Mouse (Mus musculus): ENCODE results near the gene Fibcd1. TPM values are rescaled to one million over a fixed set of nuclear protein-coding genes. Genes with fewer than 3 reads are reported as not detected.

Fibcd1 gene
- polyA plus RNA-seq, 2 experiments: 0.28 to 0.34 TPM

DNA sequence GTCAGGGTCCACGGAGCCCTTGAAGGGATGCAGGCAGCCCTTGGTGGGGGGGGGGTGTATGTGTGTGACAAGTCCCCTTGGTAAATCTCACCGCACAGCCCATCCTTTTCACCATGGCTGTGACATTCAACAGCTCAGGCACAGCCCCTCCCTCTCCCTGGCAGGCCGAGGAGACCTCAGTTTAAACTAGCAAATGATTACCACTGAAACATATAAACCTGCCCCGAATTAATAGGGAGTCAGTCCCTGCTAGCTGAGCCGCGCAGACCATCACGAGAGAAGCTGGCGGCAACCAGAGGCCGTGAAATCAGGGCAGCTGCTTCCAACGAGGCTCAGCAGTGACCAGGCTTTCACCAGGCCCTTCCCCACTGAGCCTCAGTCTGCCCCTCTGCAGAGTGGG, 9.7 kb downstream of the Fibcd1 start:
- ATAC-seq (ENCODE audit: low FRiP score, low read depth) (no peak), DNase-seq (ENCODE audit: low spot score) (no peak)
- H3K4me3 ChIP-seq (replicated peaks; ENCODE audit: low read length): no peak overlapping the region
- no peaks in the 10 kb centered on the region for H3K4me1 ChIP-seq (ENCODE audit: control insufficient read depth, insufficient read depth, low read length)
- H3K9ac ChIP-seq (ENCODE audit: low read depth, low read length, severe bottlenecking): no peak overlapping the region
- 44% methylated on average over 10 of the region's 10 CpGs for WGBS
- H3K4me2 ChIP-seq (replicated peaks; ENCODE audit: low read depth, low read length, severe bottlenecking): no peak overlapping the region
- H3K27ac ChIP-seq (replicated peaks; ENCODE audit: low read depth, low read length): no peak overlapping the region
- no peaks in the 10 kb centered on the region for H3K9me3 ChIP-seq (ENCODE audit: control insufficient read depth, low read length)
- H3K36me3 ChIP-seq (ENCODE audit: control insufficient read depth, insufficient read depth, low read length): no peaks in the 10 kb centered on the region
- TF ChIP-seq POLR2A (IDR thresholded peaks at IDR 0.05; ENCODE audit: borderline replicate concordance, extremely low read depth, insufficient read depth, insufficient read length): no peak
- H3K27me3 ChIP-seq (ENCODE audit: control insufficient read depth, insufficient read depth, low read length): no peaks in the 10 kb centered on the region

DNA sequence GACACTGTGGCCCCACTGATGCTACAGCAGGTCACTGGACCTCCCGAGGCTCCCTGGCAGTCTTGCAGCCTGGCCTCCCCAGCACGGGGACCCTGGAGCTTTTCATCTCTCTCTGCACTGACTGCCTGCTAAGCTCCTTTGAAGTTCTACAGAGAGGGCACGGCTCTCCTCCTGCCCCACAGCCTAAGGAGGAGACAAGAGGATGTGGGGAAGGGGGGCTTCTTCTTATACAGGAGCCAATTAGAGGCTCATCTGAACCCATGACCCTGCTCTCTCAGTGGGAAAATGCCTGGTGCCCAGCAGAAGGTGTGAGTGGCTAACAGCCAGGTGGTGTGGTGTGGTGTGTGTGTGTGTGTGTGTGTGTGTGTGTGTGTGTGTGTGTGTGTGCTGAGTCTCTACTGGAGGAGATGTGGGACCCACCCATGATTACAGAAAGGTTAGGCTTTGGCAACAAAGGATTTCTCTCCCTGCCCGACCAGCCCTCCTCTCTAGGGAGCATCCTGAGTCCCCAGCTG, 17.4 kb downstream of the Fibcd1 start:
- H3K4me1 ChIP-seq (ENCODE audit: control insufficient read depth, insufficient read depth, low read length): peaks cover 11% of the 10 kb centered on the region
- no peak for ATAC-seq (ENCODE audit: low FRiP score, low read depth)
- no peak for TF ChIP-seq POLR2A (IDR thresholded peaks at IDR 0.05; ENCODE audit: borderline replicate concordance, extremely low read depth, insufficient read depth, insufficient read length)
- no peak overlapping the region for H3K27ac ChIP-seq (replicated peaks; ENCODE audit: low read depth, low read length)
- 10% methylated on average over 4 of the region's 4 CpGs for WGBS
- H3K4me2 ChIP-seq (replicated peaks; ENCODE audit: low read depth, low read length, severe bottlenecking): no peak overlapping the region
- no peaks in the 10 kb centered on the region for H3K36me3 ChIP-seq (ENCODE audit: control insufficient read depth, insufficient read depth, low read length)
- no peak for DNase-seq (ENCODE audit: low spot score)
- H3K9me3 ChIP-seq (ENCODE audit: control insufficient read depth, low read length): no peaks in the 10 kb centered on the region
- no peak overlapping the region for H3K9ac ChIP-seq (ENCODE audit: low read depth, low read length, severe bottlenecking)
- no peak overlapping the region for H3K4me3 ChIP-seq (replicated peaks; ENCODE audit: low read length)
- 0 out of 2 replicates have a peak, but pooled peaks cover 1% of the 10 kb centered on the region for H3K27me3 ChIP-seq (ENCODE audit: control insufficient read depth, insufficient read depth, low read length)

DNA sequence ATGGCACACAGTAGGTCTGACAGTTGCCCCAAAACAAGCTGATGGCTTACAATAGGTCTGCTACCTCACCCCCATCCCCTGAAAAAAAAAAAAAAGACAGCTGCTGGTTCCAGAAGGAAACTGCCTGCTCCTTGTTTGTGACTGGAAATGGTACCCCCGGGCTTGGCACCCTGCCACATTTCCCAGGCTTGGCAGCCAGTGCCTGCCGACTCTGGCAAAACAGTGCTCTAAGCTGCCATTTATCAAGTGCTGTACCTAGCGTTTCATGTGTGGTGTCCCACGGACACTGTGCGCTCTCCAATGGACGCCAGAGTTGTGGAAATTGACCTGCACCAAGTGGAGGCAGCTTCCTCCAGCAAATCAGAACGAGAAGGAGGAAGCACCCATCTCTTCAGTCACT, 17.9 kb downstream of the Fibcd1 start:
- Histone ChIP-seq H3K4me2 (replicated peaks; ENCODE audit: low read depth, low read length, severe bottlenecking) (no peak overlapping the region), H3K27me3 (ENCODE audit: control insufficient read depth, insufficient read depth, low read length) (0 out of 2 replicates have a peak, but pooled peaks cover 3% of the 10 kb centered on the region), H3K4me3 (replicated peaks; ENCODE audit: low read length) (no peak overlapping the region), H3K36me3 (ENCODE audit: control insufficient read depth, insufficient read depth, low read length) (no peaks in the 10 kb centered on the region), H3K9ac (ENCODE audit: low read depth, low read length, severe bottlenecking) (no peak overlapping the region), H3K27ac (replicated peaks; ENCODE audit: low read depth, low read length) (no peak overlapping the region), H3K9me3 (ENCODE audit: control insufficient read depth, low read length) (no peaks in the 10 kb centered on the region), H3K4me1 (ENCODE audit: control insufficient read depth, insufficient read depth, low read length) (peaks cover 13% of the 10 kb centered on the region)
- TF ChIP-seq POLR2A (IDR thresholded peaks at IDR 0.05; ENCODE audit: borderline replicate concordance, extremely low read depth, insufficient read depth, insufficient read length): no peak
- WGBS: 35% methylated on average over 7 of the region's 7 CpGs
- peak; percentile 60 for DNase-seq (ENCODE audit: low spot score)
- ATAC-seq (ENCODE audit: low FRiP score, low read depth): peak; percentile 37; the same call in 1 of the 2 replicates

DNA sequence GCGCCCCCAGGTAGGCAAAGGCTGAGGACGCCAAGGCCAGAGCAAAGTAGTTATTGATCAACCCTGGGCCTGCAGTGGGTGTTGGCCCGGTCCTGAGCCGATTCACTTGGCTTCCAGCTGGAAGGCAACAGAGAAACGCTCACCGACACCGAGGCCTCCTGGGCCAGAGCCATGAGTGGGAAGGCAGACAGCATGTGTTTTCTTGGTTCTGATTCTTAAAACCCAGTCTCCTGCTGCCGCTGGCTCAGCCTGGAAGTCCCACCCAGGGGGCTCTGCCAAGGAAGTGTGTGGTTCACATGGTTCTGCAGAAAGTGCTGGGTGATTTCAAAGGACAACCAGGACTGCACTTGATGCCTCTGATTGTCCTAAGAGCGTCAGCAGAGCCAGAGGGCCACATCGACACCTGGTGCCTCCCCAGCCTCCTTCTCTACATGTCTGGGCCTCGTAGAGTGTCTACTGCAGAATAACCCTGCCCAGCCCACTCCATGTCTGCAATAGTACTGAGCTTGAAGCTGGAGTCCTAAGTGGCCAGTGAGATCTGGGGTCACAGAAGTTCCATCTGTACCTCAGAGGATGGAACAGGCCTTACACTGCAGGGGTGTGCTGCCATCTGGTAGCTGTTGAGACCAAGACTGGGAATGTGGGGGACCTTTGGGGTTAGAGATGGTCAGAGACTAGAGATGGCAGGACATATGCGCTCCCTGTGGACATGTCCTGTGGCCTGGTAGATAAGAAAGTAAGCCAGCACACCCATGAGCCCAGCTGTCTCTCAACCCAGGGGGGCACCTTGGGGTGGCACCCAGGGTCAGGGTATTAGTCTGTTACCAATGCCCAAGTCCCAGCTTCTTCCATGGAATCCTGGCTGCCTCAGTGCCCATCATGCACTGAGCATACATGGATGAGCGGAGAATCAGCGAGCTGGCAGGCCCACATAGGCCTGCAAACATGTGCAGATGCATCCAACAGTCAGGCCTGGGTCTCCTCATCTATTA, 19.4 kb downstream of the Fibcd1 start:
- DNase-seq (ENCODE audit: low spot score): no peak
- Histone ChIP-seq H3K36me3 (ENCODE audit: control insufficient read depth, insufficient read depth, low read length) (no peaks in the 10 kb centered on the region), H3K4me2 (replicated peaks; ENCODE audit: low read depth, low read length, severe bottlenecking) (no peak overlapping the region), H3K4me1 (ENCODE audit: control insufficient read depth, insufficient read depth, low read length) (peaks cover 15% of the 10 kb centered on the region), H3K9me3 (ENCODE audit: control insufficient read depth, low read length) (no peaks in the 10 kb centered on the region), H3K27me3 (ENCODE audit: control insufficient read depth, insufficient read depth, low read length) (0 out of 2 replicates have a peak, but pooled peaks cover 3% of the 10 kb centered on the region), H3K4me3 (replicated peaks; ENCODE audit: low read length) (no peak overlapping the region), H3K27ac (replicated peaks; ENCODE audit: low read depth, low read length) (no peak overlapping the region), H3K9ac (ENCODE audit: low read depth, low read length, severe bottlenecking) (no peak overlapping the region)
- 77% methylated on average over 14 of the region's 14 CpGs for WGBS
- TF ChIP-seq POLR2A (IDR thresholded peaks at IDR 0.05; ENCODE audit: borderline replicate concordance, extremely low read depth, insufficient read depth, insufficient read length): no peak
- ATAC-seq (ENCODE audit: low FRiP score, low read depth): no peak

DNA sequence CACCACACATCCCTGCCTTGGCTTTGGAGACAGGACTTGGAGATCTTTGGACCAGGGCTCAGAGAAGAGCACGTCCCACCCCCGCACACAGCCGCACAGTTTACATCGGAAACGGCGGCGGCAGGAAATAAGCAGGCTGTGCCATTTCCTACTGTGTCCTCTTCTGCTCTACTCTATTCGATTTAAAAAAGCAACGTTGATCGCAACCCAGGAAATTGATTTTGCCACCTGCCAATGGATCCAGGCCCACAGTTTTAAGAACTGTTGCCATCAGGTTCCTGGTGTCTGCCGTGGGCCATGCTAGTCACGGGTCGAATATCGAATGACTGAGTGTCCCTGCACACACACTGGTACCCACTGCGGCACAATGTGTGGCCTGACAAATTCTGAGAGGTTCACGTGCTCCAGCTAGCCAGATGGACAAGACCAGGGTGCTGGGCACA, 20.3 kb downstream of the Fibcd1 start:
- H3K27me3 ChIP-seq (ENCODE audit: control insufficient read depth, insufficient read depth, low read length): 0 out of 2 replicates have a peak, but pooled peaks cover 3% of the 10 kb centered on the region
- ATAC-seq (ENCODE audit: low FRiP score, low read depth): no peak
- H3K9ac ChIP-seq (ENCODE audit: low read depth, low read length, severe bottlenecking): no peak overlapping the region
- peaks cover 15% of the 10 kb centered on the region for H3K4me1 ChIP-seq (ENCODE audit: control insufficient read depth, insufficient read depth, low read length)
- DNase-seq (ENCODE audit: low spot score): no peak
- no peaks in the 10 kb centered on the region for H3K9me3 ChIP-seq (ENCODE audit: control insufficient read depth, low read length)
- H3K4me3 ChIP-seq (replicated peaks; ENCODE audit: low read length): no peak overlapping the region
- H3K4me2 ChIP-seq (replicated peaks; ENCODE audit: low read depth, low read length, severe bottlenecking): no peak overlapping the region
- H3K27ac ChIP-seq (replicated peaks; ENCODE audit: low read depth, low read length): no peak overlapping the region
- WGBS: 73% methylated on average over 16 of the region's 16 CpGs
- no peaks in the 10 kb centered on the region for H3K36me3 ChIP-seq (ENCODE audit: control insufficient read depth, insufficient read depth, low read length)
- no peak for TF ChIP-seq POLR2A (IDR thresholded peaks at IDR 0.05; ENCODE audit: borderline replicate concordance, extremely low read depth, insufficient read depth, insufficient read length)
